Mouse (Mus musculus) cortical plate, adult 2 months (tissue): ENCODE measurements around the gene Hhipl2. TPM values are rescaled to one million over a fixed set of nuclear protein-coding genes. Genes with fewer than 3 reads are reported as not detected.

Experiments used
- H3K27ac ChIP-seq: fragments of 200-500 bp; 2 replicates; pipeline ENCODE4 v1.5.1; 2012; ENCODE audit warnings: low read length, control low read depth, inconsistent platforms; ENCODE audit not compliant: insufficient read depth
- H3K4me1 ChIP-seq: fragments of 200-500 bp; 2 replicates; pipeline ENCODE4 v1.6.1; 2011; ENCODE audit warnings: low read length; ENCODE audit not compliant: control insufficient read depth, insufficient read depth
- H3K4me3 ChIP-seq: fragments of 200-500 bp; 2 replicates; pipeline ENCODE4 v1.5.1; 2011; ENCODE audit warnings: mild to moderate bottlenecking, low read length, control low read depth; ENCODE audit not compliant: insufficient read depth
- CTCF ChIP-seq: fragments of 200-500 bp; IDR thresholded peaks from 2 replicates; pipeline ENCODE4 v1.5.1; 2011; ENCODE audit warnings: mild to moderate bottlenecking, control low read depth, low read length; ENCODE audit not compliant: insufficient read depth; ENCODE audit errors: extremely low read depth
- POLR2A ChIP-seq: fragments of 200-500 bp; IDR thresholded peaks from 2 replicates; pipeline ENCODE4 v1.6.1; 2011; ENCODE audit warnings: mild to moderate bottlenecking, low read length, control low read depth; ENCODE audit not compliant: insufficient read depth; ENCODE audit errors: extremely low read depth
- polyA plus RNA-seq: library from polyadenylated mRNA; depleted of rRNA; stranded (reverse); fragments of >200 nt; gene quantifications from 2 replicates; pipeline ENCODE4 v1.2.3, GENCODE M21; 2012

Gene Hhipl2
- polyA plus RNA-seq, 1 experiment = 0.79 TPM

GRCm38 (mm10) chr1:183388426-183389406 is 29.3 kb upstream of the Hhipl2 start, which contains the start of gene Taf1a:
Gene Taf1a, plus strand, starts transcription at chr1:183388981.
- H3K4me1 ChIP-seq = peaks cover 3% of the 10 kb centered on the region; the same call in 1 of the 2 replicates
- H3K4me3 ChIP-seq = peak within 1 kb of the TSS; percentile 93
- TF ChIP-seq CTCF (no peak), POLR2A (no peak)
- H3K27ac ChIP-seq = no peak within 1 kb of the TSS

GRCm38 (mm10) chr1:183403396-183403795 is 14.6 kb upstream of the Hhipl2 start:
- Histone ChIP-seq H3K4me3 (no peak overlapping the region), H3K27ac (no peak overlapping the region), H3K4me1 (no peaks in the 10 kb centered on the region)
- no peak for TF ChIP-seq POLR2A
- no peak for TF ChIP-seq CTCF

GRCm38 (mm10) chr1:183414081-183414727 is 3.8 kb upstream of the Hhipl2 start:
- TF ChIP-seq POLR2A (no peak), CTCF (no peak)
- Histone ChIP-seq H3K4me1 (no peaks in the 10 kb centered on the region), H3K4me3 (no peak overlapping the region), H3K27ac (no peak overlapping the region)

- Histone ChIP-seq H3K27ac (no peak overlapping the region), H3K4me1 (no peaks in the 10 kb centered on the region), H3K4me3 (no peak overlapping the region)
- TF ChIP-seq POLR2A (no peak), CTCF (no peak)
Observed at GRCm38 (mm10) chr1:183419741-183420140, 1.7 kb downstream of the Hhipl2 start.

- Histone ChIP-seq H3K4me3 (no peak overlapping the region), H3K4me1 (no peaks in the 10 kb centered on the region), H3K27ac (no peak overlapping the region)
- TF ChIP-seq POLR2A (no peak), CTCF (no peak)
Observed at GRCm38 (mm10) chr1:183420296-183420695, 2.3 kb downstream of the Hhipl2 start.

- Histone ChIP-seq H3K4me3 (no peak overlapping the region), H3K27ac (no peak overlapping the region), H3K4me1 (no peaks in the 10 kb centered on the region)
- TF ChIP-seq POLR2A (no peak), CTCF (0 out of 2 replicates have a peak, but pooled peaks have one; percentile 1)
Observed at GRCm38 (mm10) chr1:183424100-183424499, 6.1 kb downstream of the Hhipl2 start.

GRCm38 (mm10) chr1:183434918-183435317 is 16.9 kb downstream of the Hhipl2 start:
- TF ChIP-seq CTCF (no peak), POLR2A (no peak)
- no peak overlapping the region for H3K27ac ChIP-seq

GRCm38 (mm10) chr1:183439036-183439435 is 21.0 kb downstream of the Hhipl2 start:
- H3K27ac ChIP-seq = no peak overlapping the region
- no peaks in the 10 kb centered on the region for H3K4me1 ChIP-seq
- H3K4me3 ChIP-seq = no peak overlapping the region
- TF ChIP-seq CTCF (peak; percentile 48), POLR2A (no peak)

More at GRCm38 (mm10) chr1:183434918-183435317, 16.9 kb downstream of the Hhipl2 start:
- Histone ChIP-seq H3K4me3 (no peak overlapping the region), H3K4me1 (no peaks in the 10 kb centered on the region)

- no peak for TF ChIP-seq POLR2A
- TF ChIP-seq CTCF = peak; percentile 99
- Histone ChIP-seq H3K27ac (no peak overlapping the region), H3K4me1 (no peaks in the 10 kb centered on the region), H3K4me3 (no peak overlapping the region)
Observed at GRCm38 (mm10) chr1:183442015-183442774, 24.2 kb downstream of the Hhipl2 start.
